Mouse (Mus musculus) olfactory bulb, adult 2 months (tissue): Measurements from ENCODE around the gene Atp8a2. TPM values are rescaled to one million over a fixed set of nuclear protein-coding genes. Genes with fewer than 3 reads are reported as not detected.

Experiments used
- H3K27ac ChIP-seq: fragments of 200-500 bp; 2 replicates; pipeline ENCODE4 v1.5.1; 2012; ENCODE audit warnings: low read depth, low read length; ENCODE audit not compliant: insufficient read depth
- H3K4me1 ChIP-seq: fragments of 200-500 bp; 2 replicates; pipeline ENCODE4 v1.6.1; 2012; ENCODE audit warnings: low read length; ENCODE audit not compliant: control insufficient read depth, insufficient read depth
- H3K4me3 ChIP-seq: fragments of 200-500 bp; 2 replicates; pipeline ENCODE4 v1.5.1; 2012; ENCODE audit warnings: mild to moderate bottlenecking, low read depth, low read length, moderate library complexity; ENCODE audit not compliant: insufficient read depth
- CTCF ChIP-seq: fragments of 200-500 bp; IDR thresholded peaks from 2 replicates; pipeline ENCODE4 v1.5.1; 2012; ENCODE audit warnings: low read depth, mild to moderate bottlenecking, low read length, moderate library complexity; ENCODE audit not compliant: insufficient read depth
- POLR2A ChIP-seq: fragments of 200-500 bp; IDR thresholded peaks from 2 replicates; pipeline ENCODE4 v1.6.1; 2012; ENCODE audit warnings: mild to moderate bottlenecking, low read depth, low read length, moderate library complexity; ENCODE audit not compliant: insufficient read depth
- WGBS: fragments of 180-500 bp; shearing (Covaris S2); methylation state at CpG from one replicate; pipeline ENCODE4 v1.1.7; 2018; 5-methylcytosine and 5-hydroxymethylcytosine counted together
- polyA plus RNA-seq: library from polyadenylated mRNA; stranded (reverse); fragments of >200 nt; gene quantifications from 2 replicates; pipeline ENCODE4 v1.2.4, GENCODE M21; 2012; ENCODE audit warnings: low replicate concordance; ENCODE audit not compliant: missing spikeins, insufficient read depth, insufficient read length

Atp8a2 gene
- polyA plus RNA-seq, 1 experiment = not detected

GRCm38 (mm10) chr14:59887061-59887861, 309.7 kb downstream of the Atp8a2 start:
- no peak overlapping the region for H3K4me3 ChIP-seq
- 20% methylated on average over 15 of the region's 15 CpGs for WGBS
- H3K27ac ChIP-seq = peak overlapping the region; percentile 60; the same call in 1 of the 2 replicates
- peaks cover 10% of the 10 kb centered on the region for H3K4me1 ChIP-seq
- TF ChIP-seq POLR2A = no peak
- no peak for TF ChIP-seq CTCF

DNA sequence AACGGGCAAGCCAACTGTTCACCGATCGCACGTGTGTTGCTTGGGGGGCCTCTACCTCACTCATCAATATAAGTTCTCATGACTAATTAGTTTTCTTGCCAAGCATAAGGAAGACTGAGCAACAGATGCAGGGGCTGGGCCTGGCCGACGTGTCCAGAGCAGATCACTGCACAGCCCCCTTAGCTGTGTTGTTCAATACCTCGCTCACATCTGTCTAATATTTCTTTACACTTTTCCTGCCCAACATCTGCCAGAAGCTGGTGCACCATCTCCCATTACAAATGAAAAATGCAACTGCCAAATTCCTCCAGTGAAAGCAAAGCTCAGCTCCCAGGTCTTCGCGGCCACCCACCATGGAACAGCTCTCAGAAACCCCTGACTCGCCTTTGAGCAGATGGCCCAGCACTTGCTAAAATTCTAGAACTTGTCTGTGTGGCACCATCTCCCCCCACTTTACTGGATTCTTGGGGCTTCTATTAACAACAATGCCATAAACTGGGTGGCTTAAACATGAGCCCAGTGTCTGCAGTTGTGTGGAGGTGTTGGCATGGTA, 313.4 kb downstream of the Atp8a2 start:
- TF ChIP-seq CTCF (no peak), POLR2A (no peak)
- 95% methylated on average over 10 of the region's 10 CpGs for WGBS
- Histone ChIP-seq H3K27ac (no peak overlapping the region), H3K4me1 (peaks cover 10% of the 10 kb centered on the region), H3K4me3 (no peak overlapping the region)

- Histone ChIP-seq H3K27ac (no peak overlapping the region), H3K4me3 (no peak overlapping the region), H3K4me1 (no peaks in the 10 kb centered on the region)
- TF ChIP-seq CTCF = no peak
- TF ChIP-seq POLR2A = no peak
- 97% methylated on average over 3 of the region's 3 CpGs for WGBS
Observed at GRCm38 (mm10) chr14:59880829-59881228, 316.1 kb downstream of the Atp8a2 start.

DNA sequence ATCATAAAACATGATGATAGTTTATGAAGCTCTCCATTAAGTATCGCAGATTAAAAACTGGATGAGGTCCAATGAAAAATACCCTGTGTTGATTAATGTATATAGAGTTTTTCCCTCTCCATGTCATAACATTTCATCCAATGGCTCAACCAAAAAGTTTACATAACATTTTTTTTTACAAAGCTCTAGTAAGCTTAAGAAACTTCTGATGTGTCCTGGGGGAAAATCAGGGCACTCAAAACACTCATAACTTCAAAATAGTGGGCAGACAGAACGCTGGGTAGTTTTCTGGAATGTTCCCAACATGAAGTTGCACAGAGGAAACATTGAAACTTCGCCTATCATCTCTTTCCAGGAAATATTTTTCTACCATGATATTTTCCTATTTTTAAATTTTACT, 318.7 kb downstream of the Atp8a2 start:
- no peaks in the 10 kb centered on the region for H3K4me1 ChIP-seq
- H3K4me3 ChIP-seq = no peak overlapping the region
- WGBS = 88% methylated on average over 3 of the region's 3 CpGs
- TF ChIP-seq POLR2A (no peak), CTCF (no peak)
- no peak overlapping the region for H3K27ac ChIP-seq

- Histone ChIP-seq H3K4me3 (no peak overlapping the region), H3K27ac (no peak overlapping the region), H3K4me1 (no peaks in the 10 kb centered on the region)
- no peak for TF ChIP-seq CTCF
- TF ChIP-seq POLR2A = no peak
- 89% methylated on average over 2 of the region's 2 CpGs for WGBS
Observed at GRCm38 (mm10) chr14:59876525-59876924, 320.5 kb downstream of the Atp8a2 start.

DNA sequence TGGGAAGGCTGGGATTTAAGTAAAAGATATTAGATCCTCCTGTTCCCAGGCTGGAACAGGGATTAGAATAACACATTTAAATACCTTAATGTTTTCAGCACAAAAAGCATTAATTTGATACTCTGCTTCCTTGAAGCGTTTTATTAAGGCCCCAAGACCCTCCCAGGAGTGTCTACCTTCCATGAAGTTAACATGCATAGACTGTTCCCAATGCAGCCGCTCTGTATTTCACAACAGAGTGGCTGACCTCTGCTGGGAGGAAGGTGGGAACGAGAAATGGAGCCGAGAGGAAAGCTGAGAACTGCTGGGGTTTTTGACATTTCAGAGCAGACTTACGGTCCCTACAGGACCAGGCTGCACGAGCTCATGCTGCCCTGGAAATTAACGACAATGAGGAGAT, 328.6 kb downstream of the Atp8a2 start:
- no peak overlapping the region for H3K27ac ChIP-seq
- H3K4me1 ChIP-seq = no peaks in the 10 kb centered on the region
- 77% methylated on average over 7 of the region's 7 CpGs for whole genome bisulfite sequencing
- no peak overlapping the region for H3K4me3 ChIP-seq
- TF ChIP-seq CTCF = no peak
- no peak for TF ChIP-seq POLR2A

- Histone ChIP-seq H3K27ac (no peak overlapping the region), H3K4me3 (no peak overlapping the region), H3K4me1 (no peaks in the 10 kb centered on the region)
- WGBS = 68% methylated on average over 7 of the region's 7 CpGs
- no peak for TF ChIP-seq POLR2A
- no peak for TF ChIP-seq CTCF
Observed at GRCm38 (mm10) chr14:59867749-59868148, 329.2 kb downstream of the Atp8a2 start.

- Histone ChIP-seq H3K4me3 (no peak overlapping the region), H3K27ac (no peak overlapping the region), H3K4me1 (no peaks in the 10 kb centered on the region)
- no peak for TF ChIP-seq CTCF
- no peak for TF ChIP-seq POLR2A
- 86% methylated on average over 5 of the region's 5 CpGs for WGBS
Observed at GRCm38 (mm10) chr14:59866001-59866400, 331.0 kb downstream of the Atp8a2 start.

- no peak overlapping the region for H3K4me3 ChIP-seq
- 46% methylated on average over 4 of the region's 4 CpGs for WGBS
- H3K27ac ChIP-seq = no peak overlapping the region
- TF ChIP-seq POLR2A (no peak), CTCF (no peak)
- H3K4me1 ChIP-seq = no peaks in the 10 kb centered on the region
Observed at GRCm38 (mm10) chr14:59862351-59862750, 334.6 kb downstream of the Atp8a2 start.
